Mouse (Mus musculus) embryonic facial prominence, embryonic 15.5 days (tissue): ENCODE results near the gene Timmdc1. TPM values are rescaled to one million over a fixed set of nuclear protein-coding genes. Genes with fewer than 3 reads are reported as not detected.

Source experiments
- ATAC-seq: fragments of 200-750 bp; cut with Nextera tagmentation; 2 replicates; pipeline ENCODE4 v1.8.0; 2017; ENCODE audit warnings: low read depth, moderate TSS enrichment; ENCODE audit not compliant: insufficient number of reproducible peaks, low FRiP score, low TSS enrichment
- H3K27ac ChIP-seq: fragments of 300-500 bp; sonication (generic); replicated peaks from 2 replicates; pipeline ENCODE4 v1.5.1; 2015; ENCODE audit warnings: mild to moderate bottlenecking, inconsistent platforms
- H3K27me3 ChIP-seq: fragments of 300-500 bp; sonication (generic); 2 replicates; pipeline ENCODE4 v1.6.1; 2015; ENCODE audit warnings: inconsistent platforms
- H3K36me3 ChIP-seq: fragments of 300-500 bp; sonication (generic); 2 replicates; pipeline ENCODE4 v1.6.1; 2015; ENCODE audit warnings: mild to moderate bottlenecking, inconsistent platforms
- H3K4me1 ChIP-seq: fragments of 300-500 bp; sonication (generic); 2 replicates; pipeline ENCODE4 v1.6.1; 2015; ENCODE audit warnings: inconsistent platforms
- H3K4me2 ChIP-seq: fragments of 300-500 bp; sonication (generic); replicated peaks from 2 replicates; pipeline ENCODE4 v1.6.1; 2015; ENCODE audit warnings: mild to moderate bottlenecking, inconsistent platforms
- H3K4me3 ChIP-seq: fragments of 300-500 bp; sonication (generic); replicated peaks from 2 replicates; pipeline ENCODE4 v1.5.1; 2015; ENCODE audit warnings: mild to moderate bottlenecking, inconsistent platforms
- H3K9ac ChIP-seq: fragments of 300-500 bp; sonication (generic); 2 replicates; pipeline ENCODE4 v1.6.1; 2015; ENCODE audit warnings: inconsistent platforms
- H3K9me3 ChIP-seq: fragments of 300-500 bp; sonication (generic); replicated peaks from 2 replicates; pipeline ENCODE4 v1.6.1; 2016; ENCODE audit warnings: inconsistent platforms
- WGBS: fragments of 180-500 bp; shearing (Covaris S2); methylation state at CpG from one replicate; pipeline ENCODE4 v1.1.7; 2015; 5-methylcytosine and 5-hydroxymethylcytosine counted together
- polyA plus RNA-seq: library from polyadenylated mRNA; unstranded; fragments of >200 nt; fragmentation: Nextera tagmentation; extraction: Ambion mirVana; gene quantifications from 2 replicates; pipeline ENCODE4 v1.2.1, GENCODE M21; 2015

Timmdc1 gene
- polyA plus RNA-seq, 1 experiment from 2014 or later: 29.9 TPM

- Histone ChIP-seq H3K4me3 (no peak overlapping the region), H3K4me2 (no peak overlapping the region), H3K9ac (no peak overlapping the region), H3K4me1 (peaks cover 8% of the 10 kb centered on the region), H3K27me3 (no peaks in the 10 kb centered on the region), H3K9me3 (no peaks in the 10 kb centered on the region), H3K36me3 (no peaks in the 10 kb centered on the region), H3K27ac (no peak overlapping the region)
- ATAC-seq: no peak
- WGBS: 85% methylated on average over 5 of the region's 5 CpGs
Measured at GRCm38 (mm10) chr16:38472507-38472873, 50.0 kb downstream of the Timmdc1 start.

GRCm38 (mm10) chr16:38471697-38472506 is 50.6 kb downstream of the Timmdc1 start:
- no peaks in the 10 kb centered on the region for H3K36me3 ChIP-seq
- ATAC-seq: no peak
- no peak overlapping the region for H3K27ac ChIP-seq
- no peaks in the 10 kb centered on the region for H3K9me3 ChIP-seq
- no peaks in the 10 kb centered on the region for H3K27me3 ChIP-seq
- peaks cover 4% of the 10 kb centered on the region for H3K4me1 ChIP-seq
- no peak overlapping the region for H3K4me3 ChIP-seq
- H3K9ac ChIP-seq: no peak overlapping the region
- WGBS: 84% methylated on average over 11 of the region's 11 CpGs
- no peak overlapping the region for H3K4me2 ChIP-seq

GRCm38 (mm10) chr16:38469437-38469836 is 53.0 kb downstream of the Timmdc1 start:
- H3K9me3 ChIP-seq: no peaks in the 10 kb centered on the region
- H3K9ac ChIP-seq: no peak overlapping the region
- 70% methylated on average over 8 of the region's 8 CpGs for whole genome bisulfite sequencing
- no peak for ATAC-seq
- H3K36me3 ChIP-seq: no peaks in the 10 kb centered on the region
- no peaks in the 10 kb centered on the region for H3K27me3 ChIP-seq
- H3K4me1 ChIP-seq: no peaks in the 10 kb centered on the region
- H3K4me3 ChIP-seq: no peak overlapping the region
- H3K27ac ChIP-seq: no peak overlapping the region
- H3K4me2 ChIP-seq: no peak overlapping the region

- no peak for ATAC-seq
- no peak overlapping the region for H3K27ac ChIP-seq
- no peaks in the 10 kb centered on the region for H3K4me1 ChIP-seq
- no peak overlapping the region for H3K4me2 ChIP-seq
- 24% methylated on average over 3 of the region's 3 CpGs for WGBS
- no peak overlapping the region for H3K4me3 ChIP-seq
- H3K9me3 ChIP-seq: no peaks in the 10 kb centered on the region
- no peaks in the 10 kb centered on the region for H3K27me3 ChIP-seq
- no peak overlapping the region for H3K9ac ChIP-seq
- H3K36me3 ChIP-seq: no peaks in the 10 kb centered on the region
Measured at GRCm38 (mm10) chr16:38468706-38469018, 53.8 kb downstream of the Timmdc1 start.

GRCm38 (mm10) chr16:38467917-38468705 is 54.4 kb downstream of the Timmdc1 start:
- H3K4me3 ChIP-seq: no peak overlapping the region
- ATAC-seq: no peak
- 62% methylated on average over 8 of the region's 8 CpGs for WGBS

GRCm38 (mm10) chr16:38467091-38467916 is 55.2 kb downstream of the Timmdc1 start:
- Histone ChIP-seq H3K27me3 (no peaks in the 10 kb centered on the region), H3K27ac (no peak overlapping the region), H3K36me3 (no peaks in the 10 kb centered on the region), H3K4me2 (no peak overlapping the region), H3K4me1 (no peaks in the 10 kb centered on the region), H3K4me3 (no peak overlapping the region), H3K9me3 (no peaks in the 10 kb centered on the region), H3K9ac (no peak overlapping the region)
- WGBS: 85% methylated on average over 13 of the region's 13 CpGs
- ATAC-seq: no peak

More at GRCm38 (mm10) chr16:38467917-38468705, 54.4 kb downstream of the Timmdc1 start:
- Histone ChIP-seq H3K9ac (no peak overlapping the region), H3K9me3 (no peaks in the 10 kb centered on the region), H3K36me3 (no peaks in the 10 kb centered on the region), H3K4me1 (no peaks in the 10 kb centered on the region), H3K27me3 (no peaks in the 10 kb centered on the region), H3K4me2 (no peak overlapping the region), H3K27ac (no peak overlapping the region)

- Histone ChIP-seq H3K4me2 (no peak overlapping the region), H3K36me3 (no peaks in the 10 kb centered on the region), H3K9me3 (no peaks in the 10 kb centered on the region), H3K27ac (no peak overlapping the region), H3K9ac (no peak overlapping the region), H3K4me1 (no peaks in the 10 kb centered on the region), H3K4me3 (no peak overlapping the region), H3K27me3 (no peaks in the 10 kb centered on the region)
- no peak for ATAC-seq
- WGBS: 78% methylated on average over 4 of the region's 4 CpGs
Measured at GRCm38 (mm10) chr16:38466089-38466488, 56.4 kb downstream of the Timmdc1 start.

- ATAC-seq: no peak
- H3K4me2 ChIP-seq: no peak overlapping the region
- H3K27ac ChIP-seq: no peak overlapping the region
- H3K4me3 ChIP-seq: no peak overlapping the region
- H3K4me1 ChIP-seq: no peaks in the 10 kb centered on the region
- H3K27me3 ChIP-seq: no peaks in the 10 kb centered on the region
- H3K9me3 ChIP-seq: no peaks in the 10 kb centered on the region
- H3K9ac ChIP-seq: no peak overlapping the region
- WGBS: 87% methylated on average over 5 of the region's 5 CpGs
- H3K36me3 ChIP-seq: no peaks in the 10 kb centered on the region
Measured at GRCm38 (mm10) chr16:38463305-38463704, 59.2 kb downstream of the Timmdc1 start.

- Histone ChIP-seq H3K36me3 (no peaks in the 10 kb centered on the region), H3K27ac (no peak overlapping the region)
Measured at GRCm38 (mm10) chr16:38462161-38462560, 60.3 kb downstream of the Timmdc1 start.

GRCm38 (mm10) chr16:38461749-38462148 is 60.7 kb downstream of the Timmdc1 start:
- Histone ChIP-seq H3K27me3 (no peaks in the 10 kb centered on the region), H3K4me1 (no peaks in the 10 kb centered on the region), H3K4me3 (no peak overlapping the region), H3K36me3 (no peaks in the 10 kb centered on the region), H3K9ac (no peak overlapping the region), H3K9me3 (no peaks in the 10 kb centered on the region), H3K4me2 (no peak overlapping the region), H3K27ac (no peak overlapping the region)
- 79% methylated on average over 8 of the region's 8 CpGs for WGBS
- no peak for ATAC-seq

More at GRCm38 (mm10) chr16:38462161-38462560, 60.3 kb downstream of the Timmdc1 start:
- H3K4me3 ChIP-seq: no peak overlapping the region
- ATAC-seq: no peak
- WGBS: 77% methylated on average over 7 of the region's 7 CpGs
- no peak overlapping the region for H3K9ac ChIP-seq
- H3K4me2 ChIP-seq: no peak overlapping the region
- no peaks in the 10 kb centered on the region for H3K4me1 ChIP-seq
- no peaks in the 10 kb centered on the region for H3K9me3 ChIP-seq
- H3K27me3 ChIP-seq: no peaks in the 10 kb centered on the region

GRCm38 (mm10) chr16:38459990-38460389 is 62.5 kb downstream of the Timmdc1 start:
- 85% methylated on average over 4 of the region's 4 CpGs for WGBS
- Histone ChIP-seq H3K9ac (no peak overlapping the region), H3K4me1 (no peaks in the 10 kb centered on the region), H3K4me3 (no peak overlapping the region), H3K36me3 (no peaks in the 10 kb centered on the region), H3K9me3 (no peaks in the 10 kb centered on the region), H3K4me2 (no peak overlapping the region), H3K27ac (no peak overlapping the region), H3K27me3 (no peaks in the 10 kb centered on the region)
- no peak for ATAC-seq
